Mouse (Mus musculus) kidney, embryonic 14.5 days (tissue): Measurements from ENCODE around the gene Grk6. TPM values are rescaled to one million over a fixed set of nuclear protein-coding genes. Genes with fewer than 3 reads are reported as not detected.
A peak's percentile ranks its signal among the peaks of the same experiment; 100 is the strongest.

Source experiments
- ATAC-seq: fragments of 200-750 bp; cut with Nextera tagmentation; 2 replicates; pipeline ENCODE4 v1.8.0; 2017; ENCODE audit warnings: moderate number of reproducible peaks, mild to moderate bottlenecking, moderate TSS enrichment, moderate library complexity; ENCODE audit not compliant: low FRiP score, low TSS enrichment
- H3K27ac ChIP-seq: fragments of 300-500 bp; sonication (generic); 2 replicates; pipeline ENCODE4 v1.5.1; 2014; ENCODE audit warnings: low read depth, mild to moderate bottlenecking, low read length, moderate library complexity, mixed read lengths
- H3K27me3 ChIP-seq: fragments of 300-500 bp; sonication (generic); 2 replicates; pipeline ENCODE4 v1.6.1; 2014; ENCODE audit warnings: mild to moderate bottlenecking, low read length; ENCODE audit not compliant: control insufficient read depth, insufficient read depth
- H3K36me3 ChIP-seq: fragments of 300-500 bp; sonication (generic); 2 replicates; pipeline ENCODE4 v1.6.1; 2014; ENCODE audit warnings: low read length, mixed read lengths; ENCODE audit not compliant: control insufficient read depth, insufficient read depth
- H3K4me1 ChIP-seq: fragments of 300-500 bp; sonication (generic); 2 replicates; pipeline ENCODE4 v1.6.1; 2014; ENCODE audit warnings: low read length, mixed read lengths; ENCODE audit not compliant: control insufficient read depth, insufficient read depth
- H3K4me2 ChIP-seq: fragments of 300-500 bp; sonication (generic); replicated peaks from 2 replicates; pipeline ENCODE4 v1.6.1; 2014; ENCODE audit warnings: low read depth, mild to moderate bottlenecking, low read length
- H3K4me3 ChIP-seq: fragments of 300-500 bp; sonication (generic); 2 replicates; pipeline ENCODE4 v1.5.1; 2014; ENCODE audit warnings: mild to moderate bottlenecking, low read length
- H3K9ac ChIP-seq: fragments of 300-500 bp; sonication (generic); 2 replicates; pipeline ENCODE4 v1.6.1; 2014; ENCODE audit warnings: low read depth, mild to moderate bottlenecking, low read length, moderate library complexity
- H3K9me3 ChIP-seq: fragments of 300-500 bp; sonication (generic); 2 replicates; pipeline ENCODE4 v1.6.1; 2016; ENCODE audit warnings: low read length; ENCODE audit not compliant: control insufficient read depth
- WGBS: fragments of 180-500 bp; shearing (Covaris S2); extraction: QIAGEN DNeasy Blood & Tissue Kit; methylation state at CpG from one replicate; pipeline ENCODE4 v1.1.7; 2014; 5-methylcytosine and 5-hydroxymethylcytosine counted together
- microRNA-seq: library from miRNA; unstranded; fragments of <30 nt; microRNA quantifications from one replicate; pipeline ENCODE4, GENCODE M21; 2016
- polyA plus RNA-seq: library from polyadenylated mRNA; unstranded; fragments of >200 nt; fragmentation: Nextera tagmentation; extraction: Ambion mirVana; gene quantifications from 2 replicates; pipeline ENCODE4 v1.2.1, GENCODE M21; 2014

The Grk6 gene
- polyA plus RNA-seq, 1 experiment from 2014 or later = 59.3 TPM

- ATAC-seq = peak; percentile 2; the same call in 1 of the 2 replicates
- H3K27ac ChIP-seq = 0 out of 2 replicates have a peak overlapping the region, but pooled peaks have one; percentile 51
- H3K9me3 ChIP-seq = no peaks in the 10 kb centered on the region
- H3K4me3 ChIP-seq = no peak overlapping the region
- H3K36me3 ChIP-seq = peaks cover 50% of the 10 kb centered on the region
- H3K4me1 ChIP-seq = peaks cover 26% of the 10 kb centered on the region
- H3K27me3 ChIP-seq = no peaks in the 10 kb centered on the region; the same call in 1 of the 2 replicates
- 31% methylated on average over 3 of the region's 3 CpGs for WGBS
- no peak overlapping the region; the same call in 1 of the 2 replicates for H3K4me2 ChIP-seq
- no peak overlapping the region for H3K9ac ChIP-seq
Measured at GRCm38 (mm10) chr13:55510332-55510667, 65.4 kb downstream of the Grk6 start.

Small RNA genes lying within 50 kb of the gene (microRNA-seq; reads per million reads assigned to microRNA genes)
- gene Mir6943 (not detected), gene Mir6944 (29.5 reads per million, percentile 40 among the genes with 10 or more reads in this experiment), gene Mir6945 (1.3 reads per million)

Other genes starting within 250 kb of the Grk6 start
- gene Nsd1, start 235.3 kb upstream of the Grk6 start, polyA plus RNA-seq = 71.2 and 93.6 TPM in 2 replicates
- gene Prelid1, start 124.6 kb upstream of the Grk6 start, polyA plus RNA-seq = 482 and 508 TPM in 2 replicates
- 80.1 and 92.5 TPM in 2 replicates for gene Rab24, start 123.1 kb upstream of the Grk6 start, polyA plus RNA-seq
- gene Mxd3, start 115.2 kb upstream of the Grk6 start, polyA plus RNA-seq = 25.7 and 31.2 TPM in 2 replicates
- gene Lman2, start 82.3 kb upstream of the Grk6 start, polyA plus RNA-seq = 75.0 and 108 TPM in 2 replicates
- gene Rgs14, start 75.3 kb upstream of the Grk6 start, polyA plus RNA-seq = 0.86 and 0.92 TPM in 2 replicates
- 15.5 and 39.4 TPM in 2 replicates for gene Slc34a1, start 46.9 kb upstream of the Grk6 start, polyA plus RNA-seq
- gene Pfn3, start 29.8 kb upstream of the Grk6 start, polyA plus RNA-seq = not detected in 2 replicates
- gene F12, start 18.3 kb upstream of the Grk6 start, polyA plus RNA-seq = not detected in 2 replicates
- gene Prr7, start 19.2 kb downstream of the Grk6 start, polyA plus RNA-seq = 0.77 and 3.4 TPM in 2 replicates
- 118 and 164 TPM in 2 replicates for gene Dbn1, start 43.0 kb downstream of the Grk6 start, polyA plus RNA-seq
- 136 and 141 TPM in 2 replicates for gene Pdlim7, start 68.6 kb downstream of the Grk6 start, polyA plus RNA-seq
- 1.9 and 2.2 TPM in 2 replicates for gene Dok3, start 84.2 kb downstream of the Grk6 start, polyA plus RNA-seq
- gene Ddx41, start 91.6 kb downstream of the Grk6 start, polyA plus RNA-seq = 94.1 and 94.7 TPM in 2 replicates
- 36.7 and 39.3 TPM in 2 replicates for gene Fam193b, start 126.0 kb downstream of the Grk6 start, polyA plus RNA-seq
- gene Tmed9, start 128.7 kb downstream of the Grk6 start, polyA plus RNA-seq = 73.5 and 232 TPM in 2 replicates
- gene B4galt7, start 154.8 kb downstream of the Grk6 start, polyA plus RNA-seq = 13.5 and 18.2 TPM in 2 replicates
- 58.3 and 60.3 TPM in 2 replicates for gene Caml, start 177.9 kb downstream of the Grk6 start, polyA plus RNA-seq
- gene Ddx46, start 190.0 kb downstream of the Grk6 start, polyA plus RNA-seq = 35.7 and 48.5 TPM in 2 replicates
- 55.2 and 77.6 TPM in 2 replicates for gene B230219D22Rik, start 248.1 kb downstream of the Grk6 start, polyA plus RNA-seq